Mouse (Mus musculus): ENCODE results near the gene Cela1.

GRCm38 (mm10) chr15:100665411-100666218 lies 22.1 kb downstream of the Cela1 start:
- TF ChIP-seq CTCF (IDR thresholded peaks at IDR 0.05; ENCODE audit: insufficient read depth, low read depth, low read length) (no peak), POLR2A (IDR thresholded peaks at IDR 0.05; ENCODE audit: insufficient read depth, low read depth, low read length) (no peak)
